Mouse (Mus musculus) cerebellum, postnatal 10 days (tissue): ENCODE measurements around the gene Ccng2.

Source experiments
- DNase-seq, 2 experiments: peaks; one replicate each; pipeline ENCODE4 v3.0.0; 2021; ENCODE audit warnings: mixed read lengths in 2 of 2

Gene Ccng2

GRCm38 (mm10) chr5:93266883-93267704 is at the start of gene Ccng2:
Gene Ccng2, plus strand, starts transcription at chr5:93267257.
- DNase-seq = peak; percentile 96 to 97

- DNase-seq = no peak
Measured at GRCm38 (mm10) chr5:93218375-93218774, 48.7 kb upstream of the Ccng2 start.

- DNase-seq = peak; percentile 84 to 86
Measured at GRCm38 (mm10) chr5:93221661-93222060, 45.4 kb upstream of the Ccng2 start.

- no peak for DNase-seq
Measured at GRCm38 (mm10) chr5:93224549-93224948, 42.5 kb upstream of the Ccng2 start.

GRCm38 (mm10) chr5:93227157-93227556 is 39.9 kb upstream of the Ccng2 start:
- no peak for DNase-seq

- DNase-seq = no peak
Measured at GRCm38 (mm10) chr5:93229527-93229926, 37.5 kb upstream of the Ccng2 start.

- DNase-seq = peak; percentile 51 to 54
Measured at GRCm38 (mm10) chr5:93231721-93232120, 35.3 kb upstream of the Ccng2 start.

- no peak for DNase-seq
Measured at GRCm38 (mm10) chr5:93232838-93233237, 34.2 kb upstream of the Ccng2 start.

GRCm38 (mm10) chr5:93234130-93234529 is 32.9 kb upstream of the Ccng2 start:
- peak; percentile 59 to 60 for DNase-seq

- DNase-seq = peak in 1 of 2 experiments; percentile 37
Measured at GRCm38 (mm10) chr5:93234605-93235004, 32.5 kb upstream of the Ccng2 start.

- DNase-seq = peak; percentile 93 to 95
Measured at GRCm38 (mm10) chr5:93235888-93236287, 31.2 kb upstream of the Ccng2 start.

GRCm38 (mm10) chr5:93236541-93236940 is 30.5 kb upstream of the Ccng2 start:
- DNase-seq = peak in 1 of 2 experiments; percentile 55

GRCm38 (mm10) chr5:93239590-93240544 is 27.2 kb upstream of the Ccng2 start:
- DNase-seq = no peak

- no peak for DNase-seq
Measured at GRCm38 (mm10) chr5:93245280-93245679, 21.8 kb upstream of the Ccng2 start.

GRCm38 (mm10) chr5:93249940-93250578 is 17.0 kb upstream of the Ccng2 start:
- no peak for DNase-seq

- DNase-seq = peak; percentile 60 to 66
Measured at GRCm38 (mm10) chr5:93251001-93251760, 15.9 kb upstream of the Ccng2 start.

- DNase-seq = no peak
Measured at GRCm38 (mm10) chr5:93255759-93256265, 11.2 kb upstream of the Ccng2 start.

- DNase-seq = peak in 1 of 2 experiments; percentile 24
Measured at GRCm38 (mm10) chr5:93256820-93257405, 10.1 kb upstream of the Ccng2 start.

- DNase-seq = no peak
Measured at GRCm38 (mm10) chr5:93259349-93259748, 7.7 kb upstream of the Ccng2 start.

- no peak for DNase-seq
Measured at GRCm38 (mm10) chr5:93260983-93261382, 6.1 kb upstream of the Ccng2 start.

- DNase-seq = peak in 1 of 2 experiments; percentile 16
Measured at GRCm38 (mm10) chr5:93262751-93263150, 4.3 kb upstream of the Ccng2 start.
